Mouse (Mus musculus) ovary, postnatal 36 days (tissue): ENCODE measurements around the gene Brwd1.
"Not testable (repeated sequence)": the region's sequence is repeated elsewhere in the genome, so short reads cannot be mapped to it uniquely, and the experiment has no call there.

ENCODE experiments used
- DNase-seq: peaks from one replicate; pipeline ENCODE4 v3.0.0; 2022; ENCODE audit warnings: low spot score, mixed read lengths

Brwd1 gene

DNA sequence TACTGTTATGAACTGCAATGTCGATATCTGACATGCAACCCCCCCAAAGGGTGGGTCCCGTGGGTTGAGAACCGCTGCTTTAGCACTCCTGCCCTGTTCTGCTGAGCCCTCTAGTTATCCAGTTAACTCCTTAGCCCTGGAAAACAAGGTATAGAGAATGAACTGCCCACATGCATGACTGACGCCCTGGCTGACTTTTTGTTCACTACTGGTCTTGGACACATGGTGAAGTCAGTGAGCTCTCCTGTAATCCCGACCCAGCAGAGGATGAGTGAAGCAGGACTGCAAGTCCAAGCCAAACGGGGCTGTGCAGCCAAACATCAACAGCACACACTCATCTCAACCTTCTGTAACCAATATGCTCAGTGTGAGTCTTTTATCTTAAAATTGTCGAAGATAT is 1.8 kb downstream of the Brwd1 start:
- no peak for DNase-seq

DNA sequence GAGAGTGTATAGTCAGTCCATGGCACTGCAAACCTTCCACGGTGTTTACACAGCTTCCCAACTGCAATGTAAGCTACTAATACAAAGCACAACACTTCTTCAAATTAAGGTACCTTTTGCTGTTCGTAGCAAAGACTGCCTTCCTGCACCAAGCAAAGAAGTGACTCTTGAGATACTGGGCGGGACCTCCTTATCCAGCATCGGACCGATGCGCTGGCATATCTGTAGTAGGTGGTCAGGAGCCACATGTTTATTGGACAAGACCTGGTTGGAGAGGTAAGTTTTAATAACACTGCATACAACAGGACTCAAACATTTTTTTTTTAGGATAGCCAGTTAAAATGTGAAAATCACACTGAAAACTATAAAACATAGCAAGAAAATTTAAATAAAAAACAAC is 14.0 kb downstream of the Brwd1 start:
- no peak for DNase-seq

- no peak for DNase-seq
Observed at GRCm38 (mm10) chr16:96066174-96066573, 16.2 kb downstream of the Brwd1 start.

DNA sequence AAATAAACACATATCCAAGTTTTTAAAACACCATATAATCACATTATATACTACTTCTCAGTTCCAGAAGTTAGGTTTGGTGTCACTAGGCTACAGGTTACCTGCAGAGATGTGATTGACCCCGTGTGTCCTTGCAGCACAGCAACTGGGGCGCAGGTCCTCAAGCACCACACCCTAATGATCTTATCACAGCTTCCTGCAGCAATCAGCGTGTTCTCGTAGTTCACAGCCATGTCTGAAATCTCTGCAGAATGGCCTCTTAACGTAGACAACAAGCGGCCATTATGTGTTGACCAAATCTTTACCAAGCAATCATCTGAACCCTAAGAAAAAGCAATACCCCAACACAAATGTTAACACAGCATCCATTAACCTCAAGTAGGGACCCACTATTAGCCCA is 17.7 kb downstream of the Brwd1 start:
- no peak for DNase-seq

GRCm38 (mm10) chr16:96044096-96044495 is 38.2 kb downstream of the Brwd1 start:
- peak; percentile 18 for DNase-seq

DNA sequence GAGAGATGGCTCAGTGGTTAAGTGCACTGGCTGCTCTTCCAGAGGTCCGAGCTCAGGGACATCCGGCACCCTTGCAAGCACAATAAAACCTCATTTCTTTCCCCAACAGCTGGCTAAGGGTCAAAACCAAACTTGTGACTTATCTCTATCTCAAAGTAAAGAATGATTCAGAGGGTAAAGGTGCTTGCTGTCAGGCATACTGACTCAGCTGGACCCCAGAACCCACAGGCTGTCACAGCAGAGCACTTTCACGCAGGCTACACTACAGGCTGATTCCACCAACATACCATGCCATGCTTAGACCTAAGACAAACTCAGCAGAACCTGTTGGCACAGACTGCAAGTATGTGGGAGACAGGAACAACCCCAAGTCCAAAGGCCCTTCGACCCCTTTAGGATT is 41.6 kb downstream of the Brwd1 start:
- no peak for DNase-seq

- no peak for DNase-seq
Observed at GRCm38 (mm10) chr16:96039538-96039937, 42.8 kb downstream of the Brwd1 start.

DNA sequence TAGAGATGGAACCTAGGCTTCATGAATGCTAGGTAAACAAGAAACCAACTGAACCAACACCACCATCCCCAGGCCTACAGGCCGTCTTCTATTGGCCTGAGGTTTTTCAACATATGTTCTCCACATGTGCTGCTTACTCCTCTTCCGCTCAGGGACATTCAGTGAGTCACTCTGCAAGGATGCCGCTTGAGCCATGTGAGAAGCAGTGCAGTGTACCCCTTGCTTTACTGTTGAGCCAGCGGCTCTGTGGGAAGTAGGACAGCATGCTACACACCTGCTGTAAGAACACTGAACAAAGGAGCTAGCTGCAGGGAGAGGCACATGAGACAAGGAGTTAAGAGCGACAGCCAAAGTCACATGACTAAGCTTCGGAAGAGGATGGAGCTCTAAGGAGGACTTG is 47.9 kb downstream of the Brwd1 start:
- no peak for DNase-seq

- no peak for DNase-seq
Observed at GRCm38 (mm10) chr16:96032368-96033043, 49.8 kb downstream of the Brwd1 start.

DNA sequence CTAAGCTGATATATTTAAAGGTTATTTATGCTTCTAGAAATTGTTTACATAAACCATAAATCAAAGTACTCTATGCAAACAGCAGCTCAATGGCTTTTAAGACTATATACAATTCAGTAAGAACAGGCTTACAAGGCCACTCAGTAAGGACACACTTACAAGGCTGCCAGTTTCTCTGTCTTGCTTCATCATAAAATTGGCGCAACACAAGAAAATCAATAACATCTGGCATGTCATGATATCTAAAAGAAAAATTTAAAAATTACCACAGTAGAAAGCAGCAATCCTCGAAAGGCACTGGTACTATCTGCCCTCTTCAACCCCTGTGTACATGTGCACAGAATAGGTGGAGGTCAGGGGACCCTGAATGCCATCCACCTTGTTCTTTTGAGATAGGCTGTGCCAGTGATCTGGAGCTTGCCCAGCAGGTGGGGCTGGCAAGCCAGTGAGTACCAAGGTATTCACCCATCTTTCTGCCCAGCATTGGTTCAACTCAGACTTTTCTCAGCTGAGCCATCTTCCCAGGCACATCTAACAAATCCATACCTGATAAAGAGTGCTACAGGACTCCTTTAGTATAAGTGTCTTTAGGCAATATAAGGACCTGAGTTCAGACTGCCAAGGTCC is 51.7 kb downstream of the Brwd1 start:
- no peak for DNase-seq

GRCm38 (mm10) chr16:96026256-96026655 is 56.1 kb downstream of the Brwd1 start:
- no peak for DNase-seq

DNA sequence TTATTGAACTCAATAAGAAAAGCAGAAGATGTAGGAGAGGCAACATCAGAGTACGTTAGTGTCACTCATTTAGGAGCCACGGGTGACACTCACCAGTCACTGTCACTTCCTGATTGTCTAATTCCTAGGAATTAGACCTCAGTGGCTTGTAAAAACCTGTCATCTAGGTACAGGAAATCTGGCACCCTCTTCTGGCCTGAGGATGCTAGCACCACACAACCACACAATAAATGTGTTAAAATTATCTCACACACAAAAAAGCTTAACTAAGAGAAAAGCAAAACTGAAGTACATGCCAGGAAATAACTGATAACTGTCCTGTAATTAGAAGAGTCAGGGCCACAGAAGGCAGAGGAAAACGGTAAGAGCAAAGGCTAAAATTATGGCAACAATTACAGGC is 57.1 kb downstream of the Brwd1 start:
- DNase-seq = no peak

GRCm38 (mm10) chr16:96021045-96021444 is 61.3 kb downstream of the Brwd1 start:
- DNase-seq = no peak

DNA sequence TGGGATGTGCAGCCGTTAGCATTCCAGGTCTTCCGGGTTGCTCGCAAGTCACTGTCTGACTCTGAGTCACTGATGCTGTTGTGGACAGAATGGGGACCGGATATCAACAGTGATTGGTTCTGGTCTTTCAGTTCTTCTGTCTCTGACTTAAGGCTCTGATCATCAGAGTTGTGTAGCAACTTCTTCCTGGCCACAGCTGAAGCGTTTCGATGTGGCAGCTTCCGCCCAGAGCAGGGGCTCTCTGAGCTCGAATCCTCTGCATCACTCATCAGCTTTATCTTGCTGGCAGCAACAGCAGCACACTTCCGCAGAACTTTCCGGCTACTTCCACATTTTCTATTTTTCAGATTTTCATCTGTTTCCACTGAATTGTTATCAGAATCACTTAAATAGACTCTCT is 73.2 kb downstream of the Brwd1 start:
- not testable (repeated sequence) for DNase-seq

GRCm38 (mm10) chr16:96004278-96004677 is 78.0 kb downstream of the Brwd1 start:
- DNase-seq = not testable (repeated sequence)

DNA sequence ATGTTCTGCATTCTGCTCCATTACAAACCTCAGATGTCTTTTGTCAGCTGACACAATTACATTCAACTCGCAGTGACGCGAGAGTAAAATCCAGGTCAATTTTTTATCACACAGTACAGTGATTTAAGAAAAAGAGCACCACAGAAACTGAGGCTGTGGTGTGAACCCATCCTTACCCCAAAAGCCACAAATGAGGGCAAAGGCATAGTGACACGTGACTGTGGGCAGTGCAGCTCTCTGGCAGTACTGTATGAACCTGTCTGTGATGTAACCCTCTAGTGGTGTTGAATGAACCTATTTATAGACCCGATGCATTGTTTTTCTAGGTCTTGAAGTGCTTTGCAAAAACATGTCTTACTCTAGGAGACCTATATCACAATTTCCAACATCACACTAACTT is 83.0 kb downstream of the Brwd1 start:
- DNase-seq = no peak

DNA sequence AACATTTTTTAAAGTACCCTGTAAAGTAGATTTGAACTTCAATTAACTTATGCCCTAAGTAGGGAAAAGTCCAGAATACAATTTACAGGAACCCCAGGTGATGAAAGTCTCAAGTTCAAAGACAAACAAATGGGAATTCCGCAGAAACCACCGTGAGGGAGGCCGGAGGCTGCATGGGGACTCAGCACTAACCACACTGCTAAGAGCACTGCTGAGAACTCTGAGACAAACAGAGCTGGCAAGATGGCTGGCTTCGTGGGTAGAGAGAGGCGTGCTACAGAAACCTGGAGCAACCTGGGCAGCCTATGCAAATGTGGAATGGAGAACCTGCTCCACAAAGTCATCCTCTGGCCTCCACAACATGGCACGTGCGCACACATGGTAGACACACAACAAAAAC is 86.2 kb downstream of the Brwd1 start:
- no peak for DNase-seq

DNA sequence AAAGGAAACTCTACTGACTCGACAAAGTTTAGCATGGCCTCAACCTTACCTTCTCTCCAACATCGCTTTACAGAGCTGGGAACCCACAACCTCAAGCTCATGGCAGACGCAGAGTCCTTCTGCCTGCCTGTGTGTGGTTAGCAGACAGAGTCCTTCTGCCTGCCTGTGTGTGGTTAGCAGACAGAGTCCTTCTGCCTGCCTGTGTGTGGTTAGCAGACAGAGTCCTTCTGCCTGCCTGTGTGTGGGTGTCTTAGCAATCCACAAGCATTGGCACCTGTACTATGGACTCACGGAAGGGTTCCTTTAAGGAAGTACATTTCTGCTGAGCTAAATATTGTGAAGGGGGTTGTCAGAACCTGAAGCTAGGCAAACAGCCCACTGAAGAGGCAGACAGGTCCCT is 87.8 kb downstream of the Brwd1 start:
- DNase-seq = not testable (repeated sequence)

- DNase-seq = no peak
Observed at GRCm38 (mm10) chr16:95992596-95992995, 89.7 kb downstream of the Brwd1 start.

- no peak for DNase-seq
Observed at GRCm38 (mm10) chr16:95991122-95991900, 91.0 kb downstream of the Brwd1 start.

DNA sequence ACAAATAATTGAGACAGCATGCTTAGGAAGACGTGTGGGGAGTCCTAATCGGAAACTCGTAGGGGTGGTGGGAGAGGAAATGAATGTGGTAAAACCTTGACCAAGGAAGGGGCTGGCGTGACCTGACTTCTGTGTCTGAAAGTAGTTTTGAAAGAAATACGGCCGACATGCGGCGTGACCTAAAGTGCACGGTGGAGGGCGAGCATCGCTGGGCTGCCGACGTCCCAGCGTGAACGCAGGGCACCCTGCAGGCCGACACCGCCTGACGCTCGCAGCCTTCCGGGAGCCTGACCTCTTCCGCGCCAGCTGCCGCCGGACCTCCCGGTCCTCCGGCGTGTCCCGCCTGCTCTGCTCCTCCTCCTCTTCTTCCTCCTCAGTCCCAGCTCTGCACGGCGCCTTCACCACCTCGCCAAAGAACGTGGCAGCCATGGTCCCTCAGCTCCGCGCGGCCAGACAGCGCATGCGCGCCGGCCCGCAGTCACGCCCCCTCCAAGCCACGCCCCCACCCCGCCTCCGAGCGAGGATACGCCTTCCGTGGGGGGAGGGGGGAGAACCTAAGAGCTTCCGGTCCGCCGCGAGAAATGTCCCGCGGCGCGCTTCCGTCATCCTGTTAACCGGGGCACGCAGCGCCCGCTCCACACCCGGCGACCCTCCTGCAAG is 91.7 kb downstream of the Brwd1 start, which contains the start of gene Psmg1:
TSS of gene Psmg1 (minus strand) at position 499 of the 660 bp plus-strand sequence.
- peak; percentile 98 for DNase-seq

- DNase-seq = no peak
Observed at GRCm38 (mm10) chr16:95984911-95985310, 97.4 kb downstream of the Brwd1 start.

DNA sequence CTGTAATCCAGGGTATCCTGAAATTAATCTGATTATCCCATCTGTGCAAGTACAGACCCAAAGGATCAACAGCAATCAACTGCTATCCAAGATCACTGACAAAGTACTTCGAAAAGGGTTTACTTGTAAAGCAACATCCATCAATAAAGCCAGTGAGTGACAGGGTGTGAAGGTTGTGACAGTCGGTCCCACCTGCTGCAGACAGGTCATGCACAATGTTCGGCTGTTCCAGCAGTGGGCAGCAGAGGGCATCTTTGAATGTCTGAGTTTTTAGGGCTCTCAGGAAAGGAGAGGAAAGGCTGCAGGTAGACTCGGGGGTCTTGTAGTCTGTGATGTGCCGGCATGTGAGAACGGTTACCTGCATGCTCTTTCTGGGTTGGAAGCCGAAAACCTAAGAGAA is 98.7 kb downstream of the Brwd1 start:
- no peak for DNase-seq
